Comparison of ENCODE assay signal across 21 mouse cellular contexts in the genomic region with DNA sequence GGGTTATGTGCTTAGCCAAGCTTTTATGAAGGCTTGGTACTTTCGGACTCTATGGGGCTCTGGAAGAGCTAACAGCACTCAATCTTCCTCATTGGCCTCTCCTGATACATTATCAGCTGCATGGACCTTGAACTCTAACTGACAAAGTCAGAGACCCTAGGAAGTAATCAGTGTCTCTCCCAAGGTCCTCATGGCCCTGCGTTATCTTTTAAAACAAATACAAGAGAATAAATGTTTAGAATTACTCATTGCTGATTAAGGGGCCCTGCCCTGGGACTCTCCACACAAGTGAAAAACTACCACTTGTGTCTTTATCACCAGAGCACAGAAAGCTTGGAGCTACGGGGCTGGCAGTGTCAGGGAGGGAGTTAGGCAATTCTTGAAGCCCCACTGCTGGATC. TPM values are rescaled to one million over a fixed set of nuclear protein-coding genes. Genes with fewer than 3 reads are reported as not detected.
DNase-seq lines count a peak whose midpoint lies in the region; ATAC-seq and TF ChIP-seq lines count a peak whose summit lies in the region.
"Had no signal": no experiment of that assay in that cellular context is flagged by ENCODE, and none has a peak within 500 bp of the region (broad histone marks: within the 10 kb centered on the region; RNA-seq: fewer than 3 reads in every experiment).

No protein-coding gene starts in this region.

- H3K4me1 ChIP-seq in G1E (ENCODE audit: insufficient read depth, low read depth, low read length): no peaks in the 10 kb centered on the region
- H3K4me1 ChIP-seq: forebrain, embryonic 12.5 days; hindbrain, embryonic 13.5 days had no signal

- DNase-seq in adrenal gland, adult (ENCODE audit: inconsistent age in 2 of 2, low spot score in 1 of 2): peak; percentile 22 to 60
- no peak for DNase-seq in adrenal gland, adult 18-20 months (ENCODE audit: low spot score in 2 of 2)
- DNase-seq in G1E (ENCODE audit: low spot score): no peak
- peak; percentile 29 for DNase-seq in liver
- DNase-seq in right cerebral cortex, postnatal 4 days: no peak
- DNase-seq in right cerebral cortex, postnatal 10 days (ENCODE audit: low spot score in 2 of 2): no peak
- no peak for DNase-seq in gastrocnemius, adult 18-20 months (ENCODE audit: low spot score)
- DNase-seq: adrenal gland, postnatal 25 days; cerebellum, postnatal 25 days; kidney, adult 2 months; right cerebral cortex, adult 18-20 months had no signal

- H3K27me3 ChIP-seq in G1E (ENCODE audit: insufficient read depth, low read length): peaks cover 18% of the 10 kb centered on the region
- H3K27me3 ChIP-seq: forebrain, embryonic 12.5 days; hindbrain, embryonic 13.5 days; limb, embryonic 13.5 days had no signal

- H3K9me3 ChIP-seq in G1E (replicated peaks): no peaks in the 10 kb centered on the region
- H3K9me3 ChIP-seq: forebrain, embryonic 12.5 days; heart, embryonic 10.5 days; hindbrain, embryonic 13.5 days; limb, embryonic 13.5 days had no signal

- no peaks in the 10 kb centered on the region for H3K36me3 ChIP-seq in G1E (replicated peaks)
- H3K36me3 ChIP-seq: forebrain, embryonic 12.5 days had no signal

- H3K4me3 ChIP-seq in G1E (ENCODE audit: low read depth, low read length): no peak overlapping the region
- H3K4me3 ChIP-seq: forebrain, embryonic 12.5 days; heart, embryonic 10.5 days; hindbrain, embryonic 13.5 days; left cerebral cortex, adult 2 months; limb, embryonic 13.5 days had no signal

- peak; percentile 68 for ATAC-seq in G1E (ENCODE audit: extremely low read depth, insufficient number of reproducible peaks, low FRiP score, poor library complexity, severe bottlenecking)
- peak; percentile 82 for ATAC-seq in megakaryocyte-erythroid progenitor cell, adult 5-6 weeks (replicated peaks; ENCODE audit: low FRiP score, low TSS enrichment, poor library complexity, severe bottlenecking)

- no peak for TF ChIP-seq CTCF in G1E (IDR thresholded peaks at IDR 0.05; ENCODE audit: low read depth, low read length)

RNA-seq across cellular contexts. Expression of a gene that starts 27.1 kb away (rescaled TPM):
- 10 to 100 TPM in 1 of 2 experiments, 1 to 10 TPM in 1; 6.8 to 13.0 TPM for total RNA-seq in adrenal gland, adult 18-20 months (2021)
- total RNA-seq in G1E (2014; fragmentation: Nextera tagmentation) (not detected in 2 replicates), G1E (2017) (0.11 TPM in 1 of 2 replicates, not detected in the other)
- polyA plus RNA-seq in G1E (2012): not detected in 2 replicates
- not detected in 2 replicates for total RNA-seq in megakaryocyte-erythroid progenitor cell, adult 5-6 weeks (2014; fragmentation: Nextera tagmentation)
- not detected in 2 replicates for total RNA-seq in megakaryocyte-erythroid progenitor cell, adult 5-6 weeks (2017)
- 1 to 10 TPM in 1 of 2 experiments, under 1 TPM in 1; 0.90 to 1.1 TPM for total RNA-seq in gastrocnemius, adult 18-20 months (2021)
- total RNA-seq: megakaryocyte, adult 5-6 weeks; monocyte, adult 5-6 weeks had no signal

RNA-seq across cellular contexts. Expression of a gene that starts 39.6 kb away (rescaled TPM):
- total RNA-seq in adrenal gland, adult 18-20 months (2021): 1 to 10 TPM; 1.1 to 2.8 TPM
- total RNA-seq in G1E (2014; fragmentation: Nextera tagmentation): not detected in 2 replicates
- 0.11 TPM in 1 of 2 replicates, not detected in the other for total RNA-seq in G1E (2017)
- not detected in 2 replicates for polyA plus RNA-seq in G1E (2012)
- total RNA-seq in megakaryocyte-erythroid progenitor cell, adult 5-6 weeks (2014; fragmentation: Nextera tagmentation): 0.37 TPM in 1 of 2 replicates, not detected in the other
- 0.52 and 0.57 TPM in 2 replicates for total RNA-seq in megakaryocyte-erythroid progenitor cell, adult 5-6 weeks (2017)
- under 1 TPM; 0.55 to 0.62 TPM for total RNA-seq in gastrocnemius, adult 18-20 months (2021)
- total RNA-seq: monocyte, adult 5-6 weeks had no signal

RNA-seq across cellular contexts. Expression of a gene that starts 40.4 kb away (rescaled TPM):
- total RNA-seq in adrenal gland, adult 18-20 months (2021): 10 to 100 TPM; 49.4 to 53.7 TPM
- total RNA-seq in G1E (2014; fragmentation: Nextera tagmentation): 100 and 118 TPM in 2 replicates
- total RNA-seq in G1E (2017): 19.2 and 21.4 TPM in 2 replicates
- 149 and 188 TPM in 2 replicates for polyA plus RNA-seq in G1E (2012)
- total RNA-seq in megakaryocyte-erythroid progenitor cell, adult 5-6 weeks (2014; fragmentation: Nextera tagmentation): 64.2 and 81.5 TPM in 2 replicates
- 21.1 and 40.5 TPM in 2 replicates for total RNA-seq in megakaryocyte-erythroid progenitor cell, adult 5-6 weeks (2017)
- total RNA-seq in gastrocnemius, adult 18-20 months (2021): 10 to 100 TPM; 21.4 to 21.9 TPM

RNA-seq across cellular contexts. Expression of a gene that starts 44.8 kb away (rescaled TPM):
- 10 to 100 TPM in 1 of 2 experiments, 1 to 10 TPM in 1; 3.5 to 10.3 TPM for total RNA-seq in adrenal gland, adult 18-20 months (2021)
- total RNA-seq in G1E (2014; fragmentation: Nextera tagmentation) (not detected in 2 replicates), G1E (2017) (0.12 and 0.16 TPM in 2 replicates)
- polyA plus RNA-seq in G1E (2012): not detected in 2 replicates
- total RNA-seq in megakaryocyte-erythroid progenitor cell, adult 5-6 weeks (2014; fragmentation: Nextera tagmentation): not detected in 2 replicates
- total RNA-seq in megakaryocyte-erythroid progenitor cell, adult 5-6 weeks (2017): 0.65 TPM in 1 of 2 replicates, not detected in the other
- 10 to 100 TPM; 13.3 to 15.7 TPM for total RNA-seq in gastrocnemius, adult 18-20 months (2021)
- total RNA-seq: megakaryocyte, adult 5-6 weeks; monocyte, adult 5-6 weeks had no signal
- polyA plus RNA-seq: forebrain, embryonic 12.5 days; limb, embryonic 13.5 days; neural tube, embryonic 14.5 days; thymus, postnatal 0 days had no signal

Comparison
In these comparisons a context has a peak if more than half of its experiments do, and no peak if none do; other contexts are left out.
1. DNase-seq: peak in adrenal gland, adult (2 of 2) and liver (single experiment); none in adrenal gland, adult 18-20 months (0 of 2), G1E (single experiment), right cerebral cortex, postnatal 4 days (single experiment), right cerebral cortex, postnatal 10 days (0 of 2) and gastrocnemius, adult 18-20 months (single experiment).